Mouse (Mus musculus) central nervous system, embryonic 18 days (tissue): ENCODE data around the gene Apoa2. TPM values are rescaled to one million over a fixed set of nuclear protein-coding genes. Genes with fewer than 3 reads are reported as not detected.

ENCODE experiments used
- polyA plus RNA-seq: library from polyadenylated mRNA; depleted of rRNA; stranded (reverse); fragments of >200 nt; gene quantifications from 2 replicates; pipeline ENCODE4 v1.2.3, GENCODE M21; 2012; rRNA removed

Gene Apoa2
- 2.4 and 3.0 TPM in 2 replicates for polyA plus RNA-seq

GRCm38 (mm10) chr1:171224857-171225256 is at the start of gene Apoa2:
Gene Apoa2 (plus strand): TSS chr1:171225054.

GRCm38 (mm10) chr1:171195887-171196397 is 28.9 kb upstream of the Apoa2 start, which contains the start of gene Pcp4l1:
Gene Pcp4l1 (minus strand): TSS chr1:171196268.

GRCm38 (mm10) chr1:171213801-171214496 is 10.9 kb upstream of the Apoa2 start, which contains the start of gene Nr1i3:
Gene Nr1i3 (plus strand): TSS chr1:171213970.

GRCm38 (mm10) chr1:171222238-171223155 is 2.4 kb upstream of the Apoa2 start, which contains the start of gene Tomm40l:
Gene Tomm40l (minus strand): TSS chr1:171222514.

GRCm38 (mm10) chr1:171234126-171234525 is 9.3 kb downstream of the Apoa2 start, which contains the start of gene Fcer1g:
Gene Fcer1g (minus strand): TSS chr1:171234365.

GRCm38 (mm10) chr1:171249913-171250600 is 25.2 kb downstream of the Apoa2 start, which contains the start of gene Adamts4:
Gene Adamts4 (plus strand): TSS chr1:171250421.

GRCm38 (mm10) chr1:171250680-171251593 is 26.1 kb downstream of the Apoa2 start, which contains the start of gene Ndufs2:
Gene Ndufs2 (minus strand): TSS chr1:171251388.

GRCm38 (mm10) chr1:171269848-171270572 is 45.2 kb downstream of the Apoa2 start, which contains the start of gene B4galt3:
Gene B4galt3 (plus strand): TSS chr1:171270328.

Other genes with a start within 250 kb of the Apoa2 start
- 2.0 and 2.4 TPM in 2 replicates for gene Fcgr2b, start 248.5 kb upstream of the Apoa2 start, polyA plus RNA-seq
- 0.32 and 0.34 TPM in 2 replicates for gene Fcgr4, start 206.1 kb upstream of the Apoa2 start, polyA plus RNA-seq
- 5.2 and 7.3 TPM in 2 replicates for gene Fcgr3, start 160.1 kb upstream of the Apoa2 start, polyA plus RNA-seq
- 5.2 and 8.0 TPM in 2 replicates for gene Cfap126, start 111.1 kb upstream of the Apoa2 start, polyA plus RNA-seq
- gene Sdhc, start 74.5 kb upstream of the Apoa2 start, polyA plus RNA-seq: 233 and 246 TPM in 2 replicates
- gene Mpz, start 74.3 kb upstream of the Apoa2 start, polyA plus RNA-seq: 0.70 and 10.6 TPM in 2 replicates
- 15.7 and 19.8 TPM in 2 replicates for gene Pcp4l1, start 28.8 kb upstream of the Apoa2 start, polyA plus RNA-seq
- 0.03 and 0.06 TPM in 2 replicates for gene Nr1i3, start 11.1 kb upstream of the Apoa2 start, polyA plus RNA-seq
- gene Tomm40l, start 2.5 kb upstream of the Apoa2 start, polyA plus RNA-seq: 47.7 and 50.1 TPM in 2 replicates
- gene Fcer1g, start 9.3 kb downstream of the Apoa2 start, polyA plus RNA-seq: 13.6 and 15.5 TPM in 2 replicates
- gene Adamts4, start 25.4 kb downstream of the Apoa2 start, polyA plus RNA-seq: 4.1 and 4.2 TPM in 2 replicates
- 131 and 134 TPM in 2 replicates for gene Ndufs2, start 26.3 kb downstream of the Apoa2 start, polyA plus RNA-seq
- 90.9 and 94.0 TPM in 2 replicates for gene B4galt3, start 45.3 kb downstream of the Apoa2 start, polyA plus RNA-seq
- gene Ppox, start 56.1 kb downstream of the Apoa2 start, polyA plus RNA-seq: 66.2 and 67.0 TPM in 2 replicates
- gene Usp21, start 62.9 kb downstream of the Apoa2 start, polyA plus RNA-seq: 93.2 and 96.4 TPM in 2 replicates
- 67.6 and 71.7 TPM in 2 replicates for gene Ufc1, start 70.0 kb downstream of the Apoa2 start, polyA plus RNA-seq
- gene Dedd, start 104.1 kb downstream of the Apoa2 start, polyA plus RNA-seq: 57.8 and 58.7 TPM in 2 replicates
- gene Nit1, start 120.6 kb downstream of the Apoa2 start, polyA plus RNA-seq: 64.1 and 65.4 TPM in 2 replicates
- gene Pfdn2, start 120.6 kb downstream of the Apoa2 start, polyA plus RNA-seq: 80.6 and 91.3 TPM in 2 replicates
- 3.4 and 3.6 TPM in 2 replicates for gene Klhdc9, start 135.7 kb downstream of the Apoa2 start, polyA plus RNA-seq
- gene Nectin4, start 145.0 kb downstream of the Apoa2 start, polyA plus RNA-seq: 2.2 and 4.1 TPM in 2 replicates
- gene Arhgap30, start 163.9 kb downstream of the Apoa2 start, polyA plus RNA-seq: 0.44 and 0.48 TPM in 2 replicates
- 186 and 199 TPM in 2 replicates for gene Usf1, start 186.3 kb downstream of the Apoa2 start, polyA plus RNA-seq
- gene Tstd1, start 193.8 kb downstream of the Apoa2 start, polyA plus RNA-seq: 3.8 and 4.4 TPM in 2 replicates
- gene F11r, start 212.5 kb downstream of the Apoa2 start, polyA plus RNA-seq: 4.3 and 5.2 TPM in 2 replicates